In the genomic region with DNA sequence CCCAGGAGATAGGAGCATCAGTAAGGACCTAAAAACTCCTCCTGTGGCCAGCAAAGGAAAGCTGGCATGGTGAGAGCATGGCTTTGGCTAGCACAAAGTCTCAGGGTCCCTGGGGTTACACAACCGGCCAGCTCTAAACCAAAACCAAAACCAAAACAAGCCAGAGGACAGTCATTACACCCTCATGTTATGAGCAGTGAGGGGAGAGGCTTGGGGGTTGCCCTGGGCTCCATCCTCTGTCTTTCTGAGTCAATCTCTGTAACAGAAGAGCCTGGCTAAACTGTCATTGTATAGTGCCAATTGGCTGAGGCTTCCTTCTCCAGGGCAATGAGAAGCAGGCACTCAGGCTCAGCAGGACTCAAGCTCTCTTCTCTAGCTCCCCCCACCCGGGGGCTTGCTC, we compare ENCODE assay signal across 1 mouse cellular context.
TF ChIP-seq lines count a peak whose summit lies in the region.

No protein-coding gene starts in this region.

TF ChIP-seq in CH12.LX, 34 proteins besides CTCF, POLR2A, EP300 and RAD21 (continued from another document):
- TF ChIP-seq MYC (IDR thresholded peaks at IDR 0.05; ENCODE audit: low read depth, low read length) (peak; percentile 37; the same call in 1 of the 2 replicates), TCF12 (IDR thresholded peaks at IDR 0.05; ENCODE audit: low read depth, low read length) (peak; percentile 74; the same call in 1 of the 2 replicates), SMC3 (IDR thresholded peaks at IDR 0.05; ENCODE audit: low read depth, low read length) (no peak), PAX5 (IDR thresholded peaks at IDR 0.05; ENCODE audit: low read length) (no peak), ZMIZ1 (IDR thresholded peaks at IDR 0.05; ENCODE audit: low read depth, low read length) (no peak), MAFK (IDR thresholded peaks at IDR 0.05; ENCODE audit: insufficient replicate concordance, low read length) (0 out of 2 replicates have a peak, but pooled peaks have one; percentile 22)
